Mouse (Mus musculus): ENCODE measurements around the gene Trmt13. TPM values are rescaled to one million over a fixed set of nuclear protein-coding genes. Genes with fewer than 3 reads are reported as not detected.
A peak's percentile ranks its signal among the peaks of the same experiment; 100 is the strongest.
"Not testable (repeated sequence)": the region's sequence is repeated elsewhere in the genome, so short reads cannot be mapped to it uniquely, and the experiment has no call there.

The Trmt13 gene
- total RNA-seq, 2 experiments from 2014 or later, result 33.7 to 43.3 TPM

DNA sequence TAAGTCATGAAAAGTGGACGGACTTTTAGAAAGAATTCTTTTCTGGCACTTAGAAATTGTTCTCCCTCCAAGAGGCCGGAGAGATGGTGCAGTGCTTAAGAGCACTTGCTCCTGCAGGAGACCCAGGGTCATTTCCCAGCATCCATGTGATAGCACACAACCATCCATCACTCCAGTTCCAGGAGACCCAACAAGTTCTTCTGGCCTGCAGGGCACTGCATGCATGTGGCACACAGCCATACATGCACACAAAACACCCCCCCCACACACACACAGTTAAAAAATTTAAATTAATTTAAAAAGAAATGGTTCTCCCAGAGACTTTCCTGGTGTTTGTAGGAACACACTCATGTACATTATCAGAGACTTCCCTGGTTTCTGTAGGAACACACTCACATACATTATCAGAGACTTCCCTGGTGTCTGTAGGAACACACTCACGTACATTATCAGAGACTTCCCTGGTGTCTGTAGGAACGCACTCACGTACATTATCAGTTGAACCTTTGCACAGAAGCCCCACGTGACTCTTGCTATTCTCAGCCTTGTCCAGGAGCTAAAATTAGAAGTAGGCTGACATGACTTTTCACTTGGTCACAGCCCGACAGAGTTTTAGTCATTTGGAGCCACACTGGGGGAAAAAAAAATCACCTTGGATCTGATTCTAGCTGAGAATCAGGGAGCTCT, 51.8 kb downstream of the Trmt13 start, which contains the start of gene Lrrc39:
Gene Lrrc39 (plus strand): TSS at position 566 of the 687 bp plus-strand sequence.
- ATAC-seq (replicated peaks; ENCODE audit: poor library complexity, severe bottlenecking), result peak; percentile 52

GRCm38 (mm10) chr3:116561315-116561714, 53.1 kb downstream of the Trmt13 start:
- ATAC-seq (replicated peaks; ENCODE audit: poor library complexity, severe bottlenecking), result not testable (repeated sequence)

GRCm38 (mm10) chr3:116551362-116551761, 63.0 kb downstream of the Trmt13 start:
- ATAC-seq (replicated peaks; ENCODE audit: poor library complexity, severe bottlenecking), result no peak

- ATAC-seq (replicated peaks; ENCODE audit: poor library complexity, severe bottlenecking), result no peak
These were observed 67.0 kb downstream of the Trmt13 start for GRCm38 (mm10) chr3:116547430-116547829.

DNA sequence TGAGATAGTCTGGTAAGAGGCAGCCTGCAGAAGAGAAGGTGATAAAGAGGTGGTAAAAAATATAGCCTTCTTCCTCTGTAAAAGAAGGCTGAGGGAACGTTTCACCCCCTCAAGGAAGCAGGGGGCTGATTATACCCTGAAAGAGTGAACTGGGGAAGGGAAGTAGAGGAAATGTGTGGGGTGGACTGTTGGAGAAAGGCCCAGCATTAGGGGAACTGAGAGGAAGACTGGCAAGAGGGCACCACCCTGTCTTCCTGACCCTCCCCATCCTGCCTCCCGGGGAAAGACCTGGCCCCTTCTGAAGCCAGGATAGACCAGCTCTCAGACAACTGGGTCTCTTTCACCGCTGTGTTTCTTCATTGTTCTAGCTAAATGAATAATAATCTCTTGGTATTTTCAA, 71.9 kb downstream of the Trmt13 start:
- peak; percentile 95 for ATAC-seq (replicated peaks; ENCODE audit: poor library complexity, severe bottlenecking)

- peak; percentile 52 for ATAC-seq (replicated peaks; ENCODE audit: poor library complexity, severe bottlenecking)
These were observed 72.3 kb downstream of the Trmt13 start for GRCm38 (mm10) chr3:116542070-116542469.

DNA sequence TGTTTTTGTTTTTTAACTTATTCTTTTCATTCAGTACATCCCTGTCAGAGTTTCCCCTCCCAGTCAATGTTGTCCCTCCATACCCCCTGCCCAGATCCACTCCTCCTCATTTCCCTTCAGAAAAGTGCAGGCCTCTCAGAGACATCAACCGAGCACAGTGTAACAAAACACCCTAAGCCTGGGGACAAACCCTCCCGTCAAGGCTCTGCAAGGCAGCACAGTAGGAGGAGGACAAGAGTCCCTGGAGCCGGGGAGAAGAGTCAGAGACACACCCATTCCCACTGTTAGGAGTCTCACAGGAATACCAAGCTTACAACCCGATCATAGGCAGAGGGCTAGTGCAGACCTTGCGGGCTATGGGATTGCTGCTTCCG, 77.2 kb downstream of the Trmt13 start:
- no peak for ATAC-seq (replicated peaks; ENCODE audit: poor library complexity, severe bottlenecking)

DNA sequence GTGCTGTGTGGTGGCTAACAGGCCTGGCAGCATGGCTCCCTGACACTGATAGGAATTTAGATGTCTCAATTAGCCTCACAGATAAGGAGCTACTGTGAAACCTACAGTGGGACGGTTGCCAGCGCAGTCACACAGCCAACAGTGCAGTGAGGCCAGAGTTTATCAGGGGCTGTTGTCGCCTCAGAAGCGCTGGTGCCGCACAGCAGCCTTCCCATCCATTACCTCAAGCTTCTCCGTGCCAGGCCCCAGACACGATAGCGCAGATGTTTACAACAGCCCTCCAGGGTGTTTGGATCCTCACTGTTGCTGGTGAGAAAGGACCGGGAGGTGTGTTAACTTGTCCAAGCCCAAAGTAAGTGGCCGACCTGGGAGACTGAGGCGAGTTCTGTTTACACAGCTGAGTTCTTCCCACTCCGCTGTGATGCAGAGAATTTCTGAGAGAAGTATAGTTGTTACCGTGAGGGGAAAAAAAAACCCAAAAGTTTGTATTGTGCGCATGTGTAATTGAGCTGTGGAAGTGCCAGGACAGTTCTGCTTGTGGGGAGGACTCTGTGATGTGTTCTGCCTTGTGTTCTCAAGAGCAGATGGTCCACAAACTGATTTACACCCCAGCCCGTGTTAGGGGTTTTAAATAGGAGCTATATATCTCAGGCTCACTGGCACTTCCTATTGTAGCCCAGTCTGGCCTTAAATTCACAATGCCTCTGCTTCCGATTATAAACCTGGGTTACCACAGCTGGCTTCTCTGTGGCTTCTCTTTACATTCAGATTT, 77.8 kb downstream of the Trmt13 start:
- ATAC-seq (replicated peaks; ENCODE audit: poor library complexity, severe bottlenecking), result 0 out of 2 replicates have a peak, but pooled peaks have one; percentile 17

Other genes starting within 250 kb of the Trmt13 start
- 29.2 and 58.3 TPM in 2 replicates for gene Cdc14a, start 190.6 kb downstream of the Trmt13 start, total RNA-seq (2014; fragmentation: Nextera tagmentation)
- gene Cdc14a, start 190.6 kb downstream of the Trmt13 start, total RNA-seq (2017), result 22.3 and 25.2 TPM in 2 replicates
- 32.5 and 53.8 TPM in 2 replicates for gene Rtca, start 106.4 kb downstream of the Trmt13 start, total RNA-seq (2014; fragmentation: Nextera tagmentation)
- gene Rtca, start 106.4 kb downstream of the Trmt13 start, total RNA-seq (2017), result 31.3 and 46.7 TPM in 2 replicates
- gene Dbt, start 101.5 kb downstream of the Trmt13 start, total RNA-seq (2014; fragmentation: Nextera tagmentation), result 19.1 and 19.5 TPM in 2 replicates
- 19.3 and 19.9 TPM in 2 replicates for gene Dbt, start 101.5 kb downstream of the Trmt13 start, total RNA-seq (2017)
- gene Lrrc39, start 51.6 kb downstream of the Trmt13 start, total RNA-seq (2014; fragmentation: Nextera tagmentation), result 0.39 and 1.2 TPM in 2 replicates
- gene Lrrc39, start 51.6 kb downstream of the Trmt13 start, total RNA-seq (2017), result 0.65 and 1.5 TPM in 2 replicates
- 31.2 and 35.0 TPM in 2 replicates for gene Sass6, start 19.6 kb downstream of the Trmt13 start, total RNA-seq (2014; fragmentation: Nextera tagmentation)
- 50.1 and 72.7 TPM in 2 replicates for gene Sass6, start 19.6 kb downstream of the Trmt13 start, total RNA-seq (2017)
- gene Mfsd14a, start 48.1 kb upstream of the Trmt13 start, total RNA-seq (2014; fragmentation: Nextera tagmentation), result 52.3 and 64.6 TPM in 2 replicates
- 67.0 and 95.5 TPM in 2 replicates for gene Mfsd14a, start 48.1 kb upstream of the Trmt13 start, total RNA-seq (2017)
- gene Gm43191, start 66.7 kb upstream of the Trmt13 start, total RNA-seq (2014; fragmentation: Nextera tagmentation), result not detected in 2 replicates
- not detected in 2 replicates for gene Gm43191, start 66.7 kb upstream of the Trmt13 start, total RNA-seq (2017)
- gene Slc35a3, start 98.2 kb upstream of the Trmt13 start, total RNA-seq (2014; fragmentation: Nextera tagmentation), result 30.0 and 33.6 TPM in 2 replicates
- gene Slc35a3, start 98.2 kb upstream of the Trmt13 start, total RNA-seq (2017), result 59.4 and 68.3 TPM in 2 replicates
- 21.0 and 26.1 TPM in 2 replicates for gene Agl, start 193.6 kb upstream of the Trmt13 start, total RNA-seq (2014; fragmentation: Nextera tagmentation)
- 11.1 and 12.5 TPM in 2 replicates for gene Agl, start 193.6 kb upstream of the Trmt13 start, total RNA-seq (2017)
- 77.3 and 86.5 TPM in 2 replicates for gene Frrs1, start 244.9 kb upstream of the Trmt13 start, total RNA-seq (2014; fragmentation: Nextera tagmentation)
- 40.2 and 56.2 TPM in 2 replicates for gene Frrs1, start 244.9 kb upstream of the Trmt13 start, total RNA-seq (2017)

Measured in granulocyte monocyte progenitor cell, adult 5-6 weeks (primary cell).